Mouse (Mus musculus) embryonic fibroblast, embryonic 13.5 days (primary cell): ENCODE measurements at regions not wholly inside any gene's neighbourhood (a gene's known extent, or its start where the extent isn't known, plus 50 kb on each side); places are given as distances from the start of the nearest gene placed in this dataset.

Experiments used
- CTCF ChIP-seq: IDR thresholded peaks from 2 replicates; pipeline ENCODE4 v1.5.1; 2011; ENCODE audit warnings: mild to moderate bottlenecking, control low read depth, low read length, moderate library complexity, borderline replicate concordance; ENCODE audit not compliant: insufficient read depth
- POLR2A ChIP-seq: IDR thresholded peaks from 2 replicates; pipeline ENCODE4 v1.6.1; 2011; ENCODE audit warnings: low read depth, mild to moderate bottlenecking, control low read depth, low read length, moderate library complexity

GRCm38 (mm10) chr13:52222315-52223097, 308.6 kb downstream of the Diras2 start:
- TF ChIP-seq CTCF (no peak), POLR2A (no peak)
